Mouse (Mus musculus) ES-CJ7 (cell line): ENCODE measurements around the gene Qpctl.
"Not testable (repeated sequence)": the region's sequence is repeated elsewhere in the genome, so short reads cannot be mapped to it uniquely, and the experiment has no call there.

Experiments
- DNase-seq: peaks from one replicate; pipeline ENCODE4 v3.0.0; 2011; ENCODE audit warnings: low read depth, low spot score

Gene Qpctl

DNA sequence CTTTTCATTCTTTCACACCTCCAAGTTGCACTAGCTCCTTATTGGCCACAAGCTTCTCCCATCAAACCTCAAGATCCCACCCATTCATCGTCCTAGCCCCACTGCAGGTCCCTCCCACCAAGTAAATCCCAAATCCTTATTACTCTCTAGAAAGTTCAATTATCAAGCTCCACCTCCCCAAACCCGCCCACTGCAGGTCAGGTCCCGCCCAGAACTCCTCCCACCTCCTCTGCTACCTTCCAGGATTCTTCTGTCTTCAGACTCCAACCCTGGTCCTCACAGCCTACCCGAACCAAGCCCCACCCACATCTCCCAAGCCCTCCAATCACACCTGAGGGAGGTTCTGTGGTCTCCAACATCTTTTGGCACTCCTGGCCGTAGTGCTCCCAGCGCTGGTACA, 15.1 kb upstream of the Qpctl start:
- DNase-seq: peak; percentile 92

DNA sequence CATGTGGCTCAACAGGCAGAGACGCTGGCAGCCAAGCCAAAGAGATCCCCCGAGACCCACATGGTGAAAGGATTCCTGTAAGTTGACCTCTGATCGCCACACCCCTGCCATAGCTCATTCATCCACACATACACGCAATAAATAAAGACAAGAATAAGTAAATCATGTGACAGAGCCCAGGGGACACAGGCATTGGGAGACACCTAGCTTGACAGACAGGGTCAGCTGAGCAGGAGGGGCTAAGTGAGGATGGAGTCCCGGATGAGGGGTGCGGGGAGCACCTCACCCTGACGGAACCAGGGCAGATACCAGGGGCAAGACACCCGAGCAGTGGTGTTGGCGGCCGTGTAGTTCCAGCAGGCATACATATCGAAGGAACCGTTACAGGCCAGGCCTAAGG, 14.7 kb upstream of the Qpctl start:
- no peak for DNase-seq

DNA sequence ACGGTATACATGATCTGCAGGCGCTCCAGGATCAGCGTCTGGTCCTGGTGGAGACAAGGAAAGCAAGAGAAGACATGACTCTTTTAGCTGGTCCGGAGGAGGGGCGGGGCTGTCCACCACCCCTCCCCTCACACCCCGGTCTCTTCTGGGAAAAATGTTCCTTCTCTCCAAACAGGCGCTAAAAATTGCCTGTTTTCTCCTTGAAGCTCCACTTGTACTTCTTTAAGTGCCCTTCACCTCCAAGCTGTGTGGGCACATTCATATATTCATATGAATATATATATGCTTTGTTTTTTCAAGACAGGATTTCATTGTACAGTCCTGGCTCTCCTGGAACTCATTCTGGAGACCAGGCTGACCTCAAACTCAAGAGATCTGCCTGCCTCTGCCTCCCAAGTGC, 13.8 kb upstream of the Qpctl start:
- DNase-seq: no peak

DNA sequence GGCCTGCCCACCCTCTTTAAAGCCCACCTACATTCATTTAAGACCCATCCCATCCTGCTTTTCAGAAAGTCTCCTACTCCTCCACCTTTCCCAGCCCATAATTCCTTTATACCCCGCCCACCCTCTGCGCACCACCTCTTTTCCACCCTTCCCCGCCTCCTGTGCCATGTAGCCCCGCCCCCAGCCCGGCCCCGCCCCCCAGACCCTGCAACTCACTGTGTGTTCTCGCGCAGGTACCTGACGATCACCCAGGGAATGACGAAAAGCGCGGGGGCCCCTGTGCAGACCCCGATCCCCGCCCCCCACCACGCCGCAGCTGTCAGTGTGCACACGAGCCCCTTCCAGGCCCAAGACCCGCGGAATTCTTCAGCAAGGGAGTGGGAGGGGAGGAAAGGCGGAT, 11.0 kb upstream of the Qpctl start:
- DNase-seq: peak; percentile 81

DNA sequence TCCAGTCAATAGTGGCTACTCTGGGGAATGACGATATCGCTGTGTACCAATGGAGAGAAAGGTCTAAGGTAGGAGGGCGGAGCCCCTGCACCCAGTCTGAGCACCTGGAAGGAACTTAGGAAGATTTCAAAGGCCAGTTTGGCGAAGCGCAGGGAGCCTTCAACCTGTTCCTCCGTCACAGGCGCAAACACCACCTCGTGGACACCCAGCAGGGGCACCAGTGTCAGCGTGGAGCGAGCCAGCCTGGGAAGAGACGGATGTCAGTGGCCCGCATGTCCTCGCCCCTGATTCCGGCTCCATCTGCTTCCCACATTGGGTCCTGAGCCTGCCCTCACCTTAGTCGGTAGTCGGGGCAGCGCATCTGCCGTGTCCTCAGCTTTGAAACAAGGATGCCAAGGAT, 10.3 kb upstream of the Qpctl start:
- DNase-seq: no peak

DNA sequence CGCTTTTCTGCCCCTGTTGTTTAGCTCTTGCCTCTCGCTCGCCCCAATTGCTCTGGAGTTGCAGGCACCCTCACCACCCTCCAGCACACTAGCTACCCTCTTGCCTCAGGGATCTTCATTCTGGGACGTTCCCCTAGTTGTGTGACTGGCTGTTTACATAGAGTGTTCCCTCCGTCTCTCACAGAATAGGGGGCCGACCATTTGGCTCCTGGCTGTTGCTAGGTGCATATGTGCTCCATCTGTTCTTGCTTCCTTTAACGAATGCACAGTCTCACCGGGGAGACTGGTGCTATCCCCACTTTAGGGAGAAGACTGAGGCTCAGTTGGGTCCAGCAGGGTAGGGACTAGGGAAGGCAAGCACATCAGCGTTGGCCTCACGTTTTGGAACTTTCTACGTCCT, 9.5 kb upstream of the Qpctl start:
- DNase-seq: no peak

DNA sequence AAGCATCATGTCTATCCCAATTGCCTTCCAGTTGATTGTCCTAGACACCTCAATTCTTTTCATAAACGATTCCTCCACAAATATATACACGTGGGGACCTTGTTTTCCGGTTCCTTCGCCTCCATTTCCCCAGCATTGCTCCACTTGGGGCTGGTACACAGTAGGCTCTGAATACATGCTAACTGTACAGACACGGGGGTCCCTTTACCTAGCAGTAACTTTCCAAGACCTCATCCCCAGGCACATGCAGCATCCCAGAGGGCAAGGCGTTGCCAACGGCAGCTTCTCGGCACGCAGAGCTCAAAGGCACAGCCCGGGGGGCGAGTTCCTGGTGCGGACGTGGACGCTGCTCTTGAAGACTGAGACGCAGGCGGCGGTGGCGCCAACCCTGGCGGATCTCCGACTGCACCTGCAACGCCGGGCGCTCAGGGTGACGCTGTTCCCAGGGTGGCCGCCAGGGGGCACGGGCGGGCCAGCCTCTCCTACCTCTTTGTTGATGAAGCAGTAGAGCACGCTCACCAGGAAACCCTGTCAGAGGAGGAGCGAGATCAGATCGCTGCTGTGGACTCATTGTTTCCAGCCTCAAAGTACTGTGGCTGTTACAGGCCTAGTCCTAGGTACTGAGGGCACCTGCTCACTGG, 8.2 kb upstream of the Qpctl start:
- DNase-seq: peak; percentile 87

DNA sequence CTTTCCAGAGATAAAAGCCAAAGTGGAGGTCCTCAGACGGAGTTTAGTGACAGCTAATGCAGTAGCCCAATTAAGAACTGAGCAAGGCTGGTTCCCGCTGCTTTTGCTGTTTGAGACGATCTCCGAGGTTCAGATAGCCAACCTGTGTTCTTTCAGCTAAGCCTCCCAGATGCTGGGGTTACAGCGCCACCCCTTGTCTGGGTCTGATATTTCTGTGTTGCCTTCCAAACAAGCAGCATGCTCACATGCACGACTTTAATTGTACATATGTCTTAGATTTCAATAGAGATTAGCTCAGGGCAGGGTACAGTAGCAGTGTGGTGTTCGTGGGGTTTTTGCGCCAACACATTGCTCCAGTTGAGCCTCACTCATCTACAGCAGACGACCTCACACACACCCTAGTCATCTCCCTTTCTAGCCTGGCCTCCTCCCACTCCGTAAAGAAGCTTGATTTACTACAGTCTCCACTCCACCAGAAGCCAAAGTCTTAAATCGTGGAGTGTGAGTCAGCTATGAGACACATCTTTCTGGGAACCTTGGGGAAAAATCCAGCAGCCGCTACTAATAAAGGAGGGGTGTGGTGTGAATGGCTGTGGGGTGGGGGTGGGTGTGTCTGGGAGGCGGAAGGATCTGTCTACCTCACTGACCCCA, 6.9 kb upstream of the Qpctl start:
- no peak for DNase-seq

DNA sequence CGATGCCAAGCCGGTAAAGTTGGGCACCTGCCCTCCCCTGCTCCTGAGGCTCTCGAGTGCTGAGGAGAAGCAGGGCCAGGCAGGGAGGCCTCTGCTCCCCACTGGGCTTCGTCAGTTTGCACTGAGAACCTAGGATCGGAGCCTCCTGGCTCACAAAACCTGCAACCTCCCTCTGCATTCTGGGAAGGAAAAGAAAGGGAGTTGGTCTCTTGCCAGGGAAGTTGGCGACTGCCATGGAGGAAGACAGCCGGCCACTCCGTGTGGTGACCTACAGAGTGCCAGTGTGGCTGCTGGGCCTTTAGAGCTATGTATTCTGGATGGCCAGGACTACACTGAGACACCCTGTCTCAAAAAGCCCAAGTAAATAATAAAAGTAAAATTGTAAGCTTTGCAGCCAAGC, 5.7 kb upstream of the Qpctl start:
- no peak for DNase-seq

DNA sequence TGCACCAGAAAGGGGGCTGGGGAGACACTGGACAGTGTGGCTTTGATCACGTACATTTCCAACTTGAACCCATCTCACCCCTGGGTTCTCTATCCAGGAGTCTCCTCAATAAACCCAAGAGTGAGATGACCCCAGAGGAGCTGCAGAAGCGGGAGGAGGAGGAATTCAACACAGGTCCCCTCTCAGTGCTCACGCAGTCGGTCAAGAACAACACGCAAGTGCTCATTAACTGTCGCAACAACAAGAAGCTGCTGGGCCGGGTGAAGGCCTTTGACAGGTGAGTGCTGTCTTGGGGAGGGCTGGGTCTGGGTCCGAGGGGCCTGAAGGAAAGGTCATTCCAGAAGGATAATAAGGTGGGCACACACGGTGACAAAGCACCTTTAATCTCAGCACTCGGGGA, 2.0 kb upstream of the Qpctl start:
- DNase-seq: not testable (repeated sequence)

DNA sequence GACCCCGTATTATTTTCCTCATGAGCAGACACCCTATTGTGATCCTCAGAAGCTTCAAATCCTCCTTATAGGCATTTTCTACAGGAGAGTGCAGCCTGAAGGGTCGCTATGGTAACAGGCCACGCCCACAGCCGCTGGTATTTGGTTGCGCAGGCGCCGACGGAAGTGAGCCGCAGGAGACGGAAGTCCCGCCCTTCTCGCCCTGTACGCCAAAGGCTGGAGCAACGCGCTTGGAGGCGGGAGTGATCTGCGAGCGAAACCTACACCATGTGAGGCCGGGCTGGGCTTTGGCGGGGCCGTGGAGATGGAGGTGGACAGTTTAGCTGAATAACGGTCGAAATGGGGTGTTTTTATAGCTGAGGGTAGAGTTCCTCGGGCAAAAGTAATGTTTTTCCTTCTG, 535 bp upstream of the Qpctl start, which contains the start of gene Snrpd2:
Gene Snrpd2 (plus strand): TSS at position 97 of the 400 bp plus-strand sequence.
- DNase-seq: peak; percentile 96

DNA sequence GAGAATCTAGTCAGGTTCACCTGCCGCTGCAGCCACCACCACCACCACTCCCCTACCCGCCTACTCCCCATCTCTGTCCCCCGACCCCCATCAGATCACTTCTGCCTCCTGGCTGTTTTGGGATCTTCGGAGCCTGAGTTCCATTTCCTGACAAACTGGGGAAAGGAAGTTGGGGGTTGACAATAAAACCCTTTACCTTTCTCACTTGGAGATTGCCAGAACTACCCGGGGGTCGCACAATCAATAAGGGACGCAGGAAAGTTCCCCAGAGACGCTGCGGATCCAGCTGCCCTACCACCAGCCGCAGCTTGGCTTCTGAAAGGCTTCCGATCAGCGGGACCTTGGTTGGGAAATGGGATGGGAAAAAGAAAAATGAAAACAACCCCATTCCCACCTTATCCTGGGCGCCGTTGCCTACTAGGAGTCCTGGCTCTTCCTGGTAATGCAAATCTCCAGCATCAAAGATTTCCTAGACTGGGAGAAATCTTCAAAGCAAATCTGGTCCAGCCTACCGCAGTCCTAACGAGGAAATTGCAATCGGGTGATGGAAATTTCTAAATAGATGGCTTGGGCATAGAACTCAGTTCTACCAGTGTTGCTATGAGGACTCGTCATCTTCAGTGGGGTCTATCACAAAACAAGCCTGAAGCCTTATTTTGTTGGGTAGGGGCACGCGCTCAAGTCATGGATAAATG, 764 bp downstream of the Qpctl start:
- no peak for DNase-seq

DNA sequence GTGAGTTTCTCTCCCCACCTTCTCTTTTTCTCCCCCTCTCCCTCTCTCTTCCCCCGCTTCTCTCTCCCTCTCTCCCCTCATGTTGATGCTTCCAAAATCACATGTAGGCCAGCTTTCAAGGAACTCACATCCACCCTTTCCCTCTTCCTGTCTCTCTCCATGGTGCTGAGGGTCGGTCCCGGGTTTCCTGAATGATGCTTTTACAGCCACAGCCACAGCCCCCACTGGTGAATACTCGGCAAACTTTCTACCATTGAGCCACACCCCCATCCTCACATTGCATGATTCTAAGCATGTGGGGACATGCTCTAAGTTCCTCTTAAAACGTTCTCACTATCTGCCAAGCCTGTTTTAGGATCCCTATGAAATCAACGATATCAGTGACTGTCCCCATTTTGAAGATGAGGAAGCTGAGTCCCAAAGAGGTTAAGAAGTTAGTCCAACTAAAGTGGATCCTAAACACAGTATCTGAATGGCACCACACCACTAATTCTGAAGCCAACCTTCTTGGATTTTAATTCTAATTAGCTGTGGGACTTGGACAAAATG, 1.5 kb downstream of the Qpctl start:
- DNase-seq: no peak

DNA sequence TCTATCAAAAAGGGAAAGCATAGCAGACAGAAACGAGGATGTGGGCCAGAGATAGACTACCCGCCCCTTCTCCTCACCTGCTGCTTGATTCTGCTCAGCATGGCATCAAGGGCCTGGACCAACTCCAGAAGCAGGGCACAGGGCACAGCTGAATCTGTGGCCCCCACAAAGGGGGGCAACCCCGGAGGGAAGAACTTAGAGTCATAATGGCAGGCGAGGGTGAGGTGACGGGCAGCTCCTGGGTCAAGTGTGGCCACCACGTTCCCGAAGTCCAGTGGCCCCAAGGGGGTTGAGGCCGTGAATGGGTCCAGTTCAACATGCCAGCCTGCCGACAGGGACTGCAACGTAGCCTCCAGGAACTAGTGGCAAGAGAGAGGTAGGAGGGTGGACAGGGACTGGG, 2.3 kb downstream of the Qpctl start:
- DNase-seq: no peak

DNA sequence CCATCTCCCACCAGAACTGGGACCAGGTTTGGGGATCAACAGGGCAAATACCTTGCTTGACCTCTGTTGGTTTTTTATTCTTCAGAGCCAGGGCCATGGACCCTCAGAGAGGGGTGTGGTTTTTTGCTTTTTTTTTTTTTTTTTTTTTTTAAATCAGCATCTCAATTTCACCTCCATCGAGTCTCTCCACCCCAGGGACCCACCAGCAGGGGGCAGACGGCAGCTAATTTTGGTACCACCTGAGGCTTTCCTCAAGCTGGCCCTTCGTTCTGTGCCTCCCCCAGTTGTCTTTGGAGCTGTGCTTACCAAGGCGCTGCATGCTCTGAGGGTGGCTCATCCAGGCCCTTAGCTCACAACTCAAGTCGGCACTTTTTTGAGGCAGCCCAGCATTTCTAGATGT, 11.7 kb downstream of the Qpctl start:
- DNase-seq: peak; percentile 76

DNA sequence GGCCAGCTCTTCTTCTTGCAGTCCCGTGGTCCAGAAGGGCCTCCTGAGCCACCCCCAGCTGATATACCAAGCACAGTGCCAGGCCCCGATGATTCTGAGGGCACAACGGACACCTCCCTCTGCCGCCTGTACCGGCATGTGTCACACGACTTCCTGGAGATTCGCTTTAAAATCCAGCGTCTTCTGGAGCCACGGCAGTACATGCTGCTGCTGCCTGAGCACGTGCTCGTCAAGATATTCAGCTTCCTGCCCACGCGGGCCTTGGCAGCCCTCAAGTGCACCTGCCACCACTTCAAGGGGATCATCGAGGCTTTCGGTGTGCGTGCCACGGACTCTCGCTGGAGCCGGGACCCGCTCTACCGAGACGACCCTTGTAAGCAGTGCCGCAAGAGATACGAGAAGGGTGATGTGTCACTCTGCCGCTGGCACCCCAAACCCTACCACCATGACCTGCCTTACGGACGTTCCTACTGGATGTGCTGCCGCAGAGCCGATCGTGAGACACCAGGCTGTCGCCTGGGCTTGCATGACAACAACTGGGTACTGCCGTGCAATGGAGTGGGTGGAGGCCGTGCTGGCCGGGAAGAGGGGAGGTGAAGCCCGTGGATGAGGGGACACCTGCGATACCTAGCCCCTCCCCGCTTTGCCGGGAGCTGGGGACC, 12.3 kb downstream of the Qpctl start:
- DNase-seq: no peak

DNA sequence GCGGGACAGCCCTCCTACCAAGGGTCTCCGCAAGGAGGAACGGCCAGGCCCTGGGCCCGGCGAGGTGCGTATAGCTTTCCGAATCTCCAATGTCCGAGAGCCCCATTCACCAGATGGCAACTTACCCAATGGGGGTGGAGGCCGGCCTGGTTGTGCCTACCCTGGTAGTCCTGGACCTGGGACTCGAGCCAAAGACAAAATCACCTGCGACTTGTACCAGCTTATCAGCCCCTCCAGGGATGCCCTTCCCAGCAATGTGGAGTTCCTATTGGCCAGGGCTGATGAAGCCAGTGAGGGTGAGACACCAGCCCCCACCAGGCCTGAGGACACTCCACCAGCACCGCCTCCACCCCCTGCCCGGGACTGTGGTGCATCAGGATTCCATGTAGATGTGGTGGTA, 12.9 kb downstream of the Qpctl start:
- no peak for DNase-seq

DNA sequence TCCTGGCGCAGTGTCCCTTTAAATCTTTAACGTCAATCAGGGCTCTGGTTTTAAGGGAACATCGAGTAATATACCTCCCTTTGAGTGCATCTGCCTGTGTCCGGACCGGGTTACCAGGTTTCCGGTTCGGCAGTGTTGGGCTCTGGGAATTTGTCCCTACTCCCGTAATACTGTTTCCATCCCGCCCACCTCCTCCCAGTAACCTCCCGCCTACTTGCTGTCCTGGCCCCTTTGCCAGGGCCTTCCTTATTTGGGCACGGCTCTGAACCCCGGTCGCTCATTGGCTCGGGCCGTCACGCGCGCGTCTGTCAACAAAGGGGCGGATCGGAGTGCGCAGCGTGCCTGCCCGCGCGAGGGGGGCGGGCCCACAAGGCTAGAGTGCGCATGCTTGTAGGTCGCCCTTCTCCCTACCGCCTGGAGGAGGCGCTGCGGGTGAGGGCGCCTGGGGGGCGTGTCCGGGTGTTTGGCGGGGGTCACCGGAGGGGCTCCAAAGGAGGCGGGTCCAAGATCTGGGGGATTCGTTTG, 17.7 kb downstream of the Qpctl start:
- peak; percentile 99 for DNase-seq

DNA sequence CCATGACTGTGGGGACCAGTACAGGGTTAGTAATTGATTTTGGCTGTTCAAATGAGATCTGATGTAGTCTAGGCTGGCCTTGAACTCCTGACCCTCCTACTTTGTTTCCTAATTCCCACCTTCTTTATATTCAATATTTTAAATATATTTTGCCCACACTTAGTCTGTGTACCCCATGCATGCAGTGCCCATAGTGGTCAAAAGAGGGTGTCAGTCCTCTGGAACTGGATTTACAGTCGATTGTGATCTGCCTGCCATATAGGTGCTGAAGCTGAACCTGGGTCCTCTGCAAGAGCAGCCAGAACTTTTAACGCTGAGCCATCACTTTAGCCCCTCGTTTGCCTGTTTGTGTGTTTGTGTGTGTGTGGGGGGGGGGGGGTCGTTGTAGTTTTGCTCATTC, 18.4 kb downstream of the Qpctl start:
- DNase-seq: peak; percentile 53

DNA sequence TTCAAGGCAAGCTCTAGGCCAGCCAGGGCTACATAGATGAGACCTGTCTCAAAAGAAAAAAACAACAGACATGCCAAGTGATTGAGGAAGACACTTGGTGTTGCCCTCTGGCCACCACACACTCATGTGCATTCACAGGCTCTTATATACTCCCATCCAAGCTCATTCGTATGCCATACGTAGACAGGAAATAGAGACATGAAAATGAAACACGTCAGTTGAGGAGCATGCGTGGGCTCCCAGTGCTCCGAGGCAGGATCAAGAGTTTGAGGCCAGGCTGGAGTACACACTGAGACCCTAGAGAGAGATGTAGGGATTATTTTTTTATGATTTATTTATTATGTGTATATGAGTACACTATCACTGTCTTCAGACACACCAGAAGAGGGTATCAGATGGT, 19.7 kb downstream of the Qpctl start:
- DNase-seq: no peak

DNA sequence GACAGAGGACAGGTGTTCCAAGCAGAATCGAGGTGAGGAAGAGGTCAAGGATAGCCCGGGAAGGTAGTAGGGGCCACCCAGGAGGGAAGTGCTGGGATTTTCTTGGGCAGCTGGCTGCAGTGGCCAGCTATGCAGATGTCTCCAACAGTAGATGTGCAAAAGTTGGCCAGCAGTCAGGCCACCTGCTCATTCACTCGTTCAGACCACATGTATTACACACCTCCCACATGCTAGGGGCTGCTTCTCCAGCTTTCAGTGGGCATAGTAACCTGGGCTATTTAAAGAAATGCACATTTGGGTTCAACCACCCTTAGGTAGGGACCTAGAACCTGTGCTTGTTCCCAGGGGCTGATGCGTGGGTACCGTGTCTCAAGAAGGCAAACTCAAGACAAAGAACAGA, 21.3 kb downstream of the Qpctl start:
- DNase-seq: no peak

DNA sequence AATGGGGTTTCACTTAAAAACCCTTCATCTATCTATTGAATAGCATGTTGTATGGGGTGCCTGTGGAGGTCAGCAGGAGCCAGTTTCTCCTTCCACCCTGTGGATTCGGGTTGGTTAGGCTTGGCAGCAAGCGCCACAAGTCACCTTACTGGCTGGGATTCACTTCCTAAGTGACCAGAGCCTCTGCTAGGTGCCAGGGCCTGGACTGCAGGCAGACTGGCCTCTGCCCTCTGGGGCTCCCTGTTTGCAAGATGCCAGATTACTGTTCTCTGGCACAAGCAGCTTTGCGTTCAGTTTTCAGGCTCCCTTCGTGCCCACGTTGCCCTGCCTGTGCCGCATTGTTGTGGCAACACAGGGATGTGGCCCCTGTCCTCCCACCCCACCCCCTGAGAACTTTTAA, 24.4 kb downstream of the Qpctl start:
- DNase-seq: no peak
